Mouse (Mus musculus): ENCODE data around the gene Gucy1b1. TPM values are rescaled to one million over a fixed set of nuclear protein-coding genes. Genes with fewer than 3 reads are reported as not detected.

Gene Gucy1b1
- total RNA-seq, 2 experiments from 2014 or later: 193 to 201 TPM

Small RNAs within 50 kb of the gene (microRNA-seq; reads per million reads assigned to microRNA genes)
- 2.9 to 6.1 reads per million in 2 experiments for gene Mir7010

Other genes with a start within 250 kb of the Gucy1b1 start
- gene Ctso, start 142.1 kb downstream of the Gucy1b1 start, total RNA-seq (2021): 10 to 100 TPM; 13.7 to 14.5 TPM
- 1 to 10 TPM; 1.6 to 1.7 TPM for gene Tdo2, start 98.5 kb downstream of the Gucy1b1 start, total RNA-seq (2021)
- gene Asic5, start 92.4 kb downstream of the Gucy1b1 start, total RNA-seq (2021): not detected
- 10 to 100 TPM; 77.6 to 78.0 TPM for gene Gucy1a1, start 71.1 kb upstream of the Gucy1b1 start, total RNA-seq (2021)